Mouse (Mus musculus) stomach, postnatal 0 days (tissue): Measurements from ENCODE around the gene Mdga2. TPM values are rescaled to one million over a fixed set of nuclear protein-coding genes. Genes with fewer than 3 reads are reported as not detected.

ENCODE experiments used
- ATAC-seq: fragments of 200-750 bp; cut with Nextera tagmentation; 2 replicates; pipeline ENCODE4 v1.8.0; 2017; ENCODE audit not compliant: low FRiP score, low TSS enrichment
- DNase-seq: peaks from one replicate; pipeline ENCODE4 v3.0.0-alpha.2; 2016; ENCODE audit warnings: low spot score
- H3K27ac ChIP-seq: fragments of 300-500 bp; sonication (generic); replicated peaks from 2 replicates; pipeline ENCODE4 v1.5.1; 2014; ENCODE audit warnings: mild to moderate bottlenecking, control low read depth
- H3K27me3 ChIP-seq: fragments of 300-500 bp; sonication (generic); 2 replicates; pipeline ENCODE4 v1.6.1; 2014; ENCODE audit warnings: low read length; ENCODE audit not compliant: control insufficient read depth, insufficient read depth
- H3K36me3 ChIP-seq: fragments of 300-500 bp; sonication (generic); 2 replicates; pipeline ENCODE4 v1.6.1; 2014; ENCODE audit warnings: low read length, mixed read lengths; ENCODE audit not compliant: control insufficient read depth, insufficient read depth
- H3K4me1 ChIP-seq: fragments of 300-500 bp; sonication (generic); replicated peaks from 2 replicates; pipeline ENCODE4 v1.6.1; 2014; ENCODE audit warnings: antibody characterized with exemption; ENCODE audit not compliant: control insufficient read depth, insufficient read depth
- H3K4me2 ChIP-seq: fragments of 300-500 bp; sonication (generic); replicated peaks from 2 replicates; pipeline ENCODE4 v1.6.1; 2014; ENCODE audit warnings: low read depth, mild to moderate bottlenecking, control low read depth, moderate library complexity
- H3K4me3 ChIP-seq: fragments of 300-500 bp; sonication (generic); 2 replicates; pipeline ENCODE4 v1.5.1; 2014; ENCODE audit warnings: low read depth, low read length, control low read depth
- H3K9ac ChIP-seq: fragments of 300-500 bp; sonication (generic); 2 replicates; pipeline ENCODE4 v1.6.1; 2014; ENCODE audit warnings: mild to moderate bottlenecking, low read length, control low read depth, mixed read lengths
- H3K9me3 ChIP-seq: fragments of 300-500 bp; sonication (generic); 2 replicates; pipeline ENCODE4 v1.6.1; 2016; ENCODE audit warnings: low read length; ENCODE audit not compliant: control insufficient read depth
- CTCF ChIP-seq: IDR thresholded peaks from 2 replicates; pipeline ENCODE4 v1.5.1; 2016; ENCODE audit warnings: antibody characterized with exemption, low read depth, mild to moderate bottlenecking, moderate library complexity
- EP300 ChIP-seq: optimal IDR thresholded peaks from 2 replicates; pipeline ENCODE3; 2016; ENCODE audit warnings: antibody characterized with exemption
- whole genome bisulfite sequencing: fragments of 180-500 bp; shearing (Covaris S2); extraction: QIAGEN DNeasy Blood & Tissue Kit; methylation state at CpG from one replicate; pipeline ENCODE4 v1.1.7; 2014; 5-methylcytosine and 5-hydroxymethylcytosine counted together
- polyA plus RNA-seq: library from polyadenylated mRNA; unstranded; fragments of >200 nt; fragmentation: Nextera tagmentation; extraction: Ambion mirVana; gene quantifications from 2 replicates; pipeline ENCODE4 v1.2.1, GENCODE M21; 2015

The Mdga2 gene
- polyA plus RNA-seq, 1 experiment from 2014 or later, result 0.45 TPM

DNA sequence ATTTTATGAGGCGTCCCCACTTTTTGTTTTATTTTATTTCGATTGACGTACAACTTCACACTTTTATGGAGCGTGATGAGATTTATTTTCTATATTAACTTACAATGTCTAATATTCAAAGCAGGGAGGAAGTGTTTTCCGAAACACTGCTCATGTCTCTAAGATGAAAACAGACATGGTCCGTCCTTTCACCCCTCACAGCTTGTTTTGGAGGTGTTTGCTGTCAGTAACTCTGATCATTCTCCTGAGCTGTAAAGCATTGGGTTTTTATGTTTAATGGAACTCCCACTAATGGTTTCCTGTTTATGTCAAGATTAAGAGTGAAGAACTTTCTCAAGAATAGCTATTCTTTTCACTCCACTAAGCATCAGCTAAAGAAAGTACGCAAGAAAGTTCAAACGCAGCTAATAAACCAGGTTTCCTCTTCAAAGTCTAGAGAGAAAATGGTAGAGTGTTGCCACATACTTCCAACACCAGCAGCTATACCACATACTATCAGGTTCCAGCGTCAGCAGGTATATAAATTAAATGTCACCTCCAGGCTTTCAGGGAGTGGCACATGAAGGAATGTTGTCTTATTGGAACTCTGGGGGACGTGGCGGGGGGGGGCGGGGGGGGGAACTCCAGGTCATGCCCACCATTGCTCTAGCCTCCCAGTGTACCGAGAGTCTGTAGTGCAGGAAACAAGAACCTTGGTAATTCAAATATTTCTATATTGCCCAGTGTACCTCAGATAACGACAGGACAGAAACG lies 186.7 kb downstream of the Mdga2 start:
- DNase-seq (no peak), ATAC-seq (no peak)
- H3K27ac ChIP-seq, result no peak overlapping the region
- no peaks in the 10 kb centered on the region for H3K27me3 ChIP-seq
- no peak overlapping the region for H3K4me3 ChIP-seq
- H3K4me1 ChIP-seq, result no peaks in the 10 kb centered on the region
- 64% methylated on average over 15 of the region's 15 CpGs for WGBS
- no peak overlapping the region for H3K9ac ChIP-seq
- no peak for TF ChIP-seq EP300
- no peak for TF ChIP-seq CTCF
- H3K36me3 ChIP-seq, result no peaks in the 10 kb centered on the region
- no peaks in the 10 kb centered on the region for H3K9me3 ChIP-seq
- H3K4me2 ChIP-seq, result no peak overlapping the region

DNA sequence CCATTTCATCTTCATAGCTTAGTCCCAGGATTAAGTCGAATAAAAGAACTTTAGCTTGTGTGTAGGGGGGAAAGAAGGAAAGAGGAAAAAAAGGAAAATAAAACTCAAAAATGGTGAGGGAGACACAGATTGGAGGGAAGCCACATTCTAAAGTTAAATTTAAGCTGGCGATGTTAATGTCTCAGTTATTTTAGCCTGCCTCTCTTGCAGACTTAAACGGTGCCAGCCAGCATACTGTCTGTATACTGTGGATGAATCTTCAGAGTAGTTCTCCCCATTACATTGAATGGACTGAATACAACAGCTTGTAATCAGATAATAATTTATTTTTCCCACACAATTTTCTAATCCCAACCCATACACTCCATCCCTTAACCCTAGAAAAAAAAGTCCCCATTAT lies 205.2 kb downstream of the Mdga2 start:
- 88% methylated on average over 3 of the region's 3 CpGs for WGBS
- Histone ChIP-seq H3K27me3 (no peaks in the 10 kb centered on the region), H3K36me3 (no peaks in the 10 kb centered on the region), H3K9me3 (no peaks in the 10 kb centered on the region), H3K4me3 (no peak overlapping the region), H3K4me2 (no peak overlapping the region), H3K27ac (no peak overlapping the region), H3K4me1 (no peaks in the 10 kb centered on the region), H3K9ac (no peak overlapping the region)
- no peak for TF ChIP-seq EP300
- TF ChIP-seq CTCF, result no peak
- ATAC-seq, result no peak
- no peak for DNase-seq

GRCm38 (mm10) chr12:67011368-67011767 lies 211.0 kb downstream of the Mdga2 start:
- TF ChIP-seq CTCF, result no peak
- Histone ChIP-seq H3K9ac (no peak overlapping the region), H3K4me2 (no peak overlapping the region), H3K4me1 (no peaks in the 10 kb centered on the region), H3K9me3 (no peaks in the 10 kb centered on the region), H3K4me3 (no peak overlapping the region), H3K36me3 (no peaks in the 10 kb centered on the region), H3K27me3 (no peaks in the 10 kb centered on the region), H3K27ac (no peak overlapping the region)
- ATAC-seq (no peak), DNase-seq (no peak)
- WGBS, result 52% methylated on average over 4 of the region's 4 CpGs

DNA sequence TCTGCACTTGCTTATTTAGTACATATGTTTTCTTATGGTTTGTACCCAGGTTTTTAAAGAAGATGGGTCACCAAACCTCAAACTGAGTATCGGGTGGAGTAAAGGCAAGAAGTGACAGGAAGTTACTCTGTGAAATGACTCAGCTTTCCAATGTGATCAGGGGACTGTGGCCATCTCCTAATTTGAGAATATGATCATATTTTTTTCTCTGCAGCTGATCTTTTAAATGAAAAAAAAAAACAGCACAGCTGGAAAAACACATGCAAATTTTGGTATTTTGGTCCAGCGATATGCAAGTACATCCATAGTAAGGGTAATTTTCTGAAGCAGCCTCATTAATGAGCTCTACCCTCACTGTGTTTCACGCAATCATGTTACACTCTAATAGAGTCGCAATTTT lies 212.0 kb downstream of the Mdga2 start:
- H3K9me3 ChIP-seq, result no peaks in the 10 kb centered on the region
- H3K9ac ChIP-seq, result no peak overlapping the region
- no peak overlapping the region for H3K4me3 ChIP-seq
- no peak overlapping the region for H3K27ac ChIP-seq
- H3K27me3 ChIP-seq, result no peaks in the 10 kb centered on the region
- no peaks in the 10 kb centered on the region for H3K36me3 ChIP-seq
- 89% methylated on average over 4 of the region's 4 CpGs for WGBS
- no peaks in the 10 kb centered on the region for H3K4me1 ChIP-seq
- no peak overlapping the region for H3K4me2 ChIP-seq
- TF ChIP-seq EP300 (no peak), CTCF (no peak)
- ATAC-seq (no peak), DNase-seq (no peak)

DNA sequence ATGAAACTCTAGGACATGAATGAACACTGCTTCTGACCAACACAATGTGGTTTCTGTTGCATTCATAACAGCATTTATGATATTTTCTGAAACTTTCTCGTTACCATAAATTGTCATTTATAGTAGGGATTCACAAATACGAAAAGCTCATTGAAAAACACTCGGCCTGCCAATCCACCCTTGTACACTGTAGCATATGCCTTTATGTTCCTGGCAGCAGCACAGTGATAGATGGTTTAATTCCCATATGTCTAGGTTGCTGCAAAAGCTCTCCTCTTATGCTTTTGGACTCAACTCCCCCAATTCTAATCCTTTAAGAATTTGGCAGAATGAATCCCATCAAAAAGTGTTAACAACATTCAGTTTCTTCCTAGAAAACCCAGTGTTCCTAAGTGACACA lies 213.2 kb downstream of the Mdga2 start:
- Histone ChIP-seq H3K9ac (no peak overlapping the region), H3K9me3 (no peaks in the 10 kb centered on the region), H3K27me3 (no peaks in the 10 kb centered on the region), H3K4me3 (no peak overlapping the region), H3K4me2 (no peak overlapping the region), H3K27ac (no peak overlapping the region), H3K36me3 (no peaks in the 10 kb centered on the region), H3K4me1 (no peaks in the 10 kb centered on the region)
- DNase-seq, result no peak
- ATAC-seq, result no peak
- 73% methylated on average over 3 of the region's 3 CpGs for WGBS
- TF ChIP-seq CTCF (no peak), EP300 (no peak)

GRCm38 (mm10) chr12:66954129-66954528 lies 268.2 kb downstream of the Mdga2 start:
- H3K4me3 ChIP-seq, result no peak overlapping the region
- H3K9ac ChIP-seq, result no peak overlapping the region
- no peak overlapping the region for H3K4me2 ChIP-seq
- H3K36me3 ChIP-seq, result no peaks in the 10 kb centered on the region
- no peaks in the 10 kb centered on the region for H3K9me3 ChIP-seq
- no peaks in the 10 kb centered on the region for H3K27me3 ChIP-seq
- TF ChIP-seq CTCF, result no peak
- no peak for TF ChIP-seq EP300
- no peaks in the 10 kb centered on the region for H3K4me1 ChIP-seq
- ATAC-seq, result no peak
- 62% methylated on average over 3 of the region's 3 CpGs for WGBS
- DNase-seq, result no peak
- no peak overlapping the region for H3K27ac ChIP-seq
